Mouse (Mus musculus): Measurements from ENCODE around the gene Cilp2. TPM values are rescaled to one million over a fixed set of nuclear protein-coding genes. Genes with fewer than 3 reads are reported as not detected.

The Cilp2 gene
- polyA plus RNA-seq, 1 experiment from 2014 or later = 0.37 TPM

DNA sequence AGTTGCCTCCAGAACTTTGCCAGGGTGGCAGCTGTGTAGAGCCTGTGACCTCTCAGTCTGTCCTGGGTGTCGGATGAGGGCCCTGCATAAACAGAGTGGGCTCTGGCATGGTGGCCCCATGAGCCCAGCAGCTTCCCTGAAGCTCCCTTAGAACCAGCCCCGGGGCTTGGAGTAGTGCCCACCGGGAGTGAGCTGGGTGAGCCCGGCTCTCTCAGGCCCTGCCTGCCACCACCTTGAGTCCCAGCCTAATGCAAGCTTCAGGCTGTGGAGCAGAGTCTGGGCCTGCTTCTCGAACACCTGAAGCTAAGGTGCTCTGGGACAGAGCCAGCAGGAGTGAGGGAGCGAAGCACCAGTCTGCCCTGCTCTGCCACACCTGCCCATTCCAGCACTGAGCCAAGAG lies 16.6 kb downstream of the Cilp2 start:
- peaks cover 8% of the 10 kb centered on the region; the same call in 1 of the 2 replicates for H3K27me3 ChIP-seq
- 86% methylated on average over 6 of the region's 6 CpGs for WGBS

DNA sequence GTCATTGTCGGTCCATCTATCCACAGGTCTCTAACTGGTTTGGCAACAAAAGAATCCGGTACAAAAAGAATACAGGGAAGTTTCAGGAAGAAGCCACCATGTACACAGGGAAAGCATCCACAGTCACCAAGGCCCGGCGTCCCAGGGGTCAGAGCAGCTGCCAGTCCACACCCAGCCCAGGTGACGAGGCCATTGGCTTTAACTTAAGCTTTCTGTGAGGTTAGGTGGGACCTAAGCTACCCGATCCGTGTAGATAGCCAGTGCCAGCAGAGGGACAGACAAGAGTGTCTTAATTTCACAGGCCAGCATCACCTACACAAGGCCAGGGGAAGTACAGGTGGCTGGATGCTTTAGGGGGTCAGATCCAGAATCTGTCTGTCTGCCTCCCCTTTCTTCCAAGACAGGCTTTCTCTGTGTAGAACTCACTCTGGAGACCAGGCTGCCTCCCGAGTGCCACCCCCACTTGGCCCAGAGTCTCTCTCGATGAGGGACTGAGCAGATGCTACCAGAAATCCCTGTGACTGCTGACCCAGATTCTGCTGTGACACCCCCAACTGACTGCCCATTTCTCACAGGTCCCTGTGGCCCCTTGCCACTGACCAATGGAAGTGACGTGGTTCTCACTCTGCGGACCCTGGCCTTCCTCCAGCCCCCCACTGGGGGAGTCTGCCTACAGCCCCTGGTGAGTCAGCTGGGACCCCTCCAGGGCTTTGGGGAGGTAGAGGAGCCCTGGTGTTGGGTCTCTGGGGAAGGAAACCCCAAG lies 17.3 kb downstream of the Cilp2 start:
- Histone ChIP-seq H3K4me3 (no peak overlapping the region), H3K27ac (no peak overlapping the region), H3K27me3 (0 out of 2 replicates have a peak, but pooled peaks cover 8% of the 10 kb centered on the region), H3K36me3 (no peaks in the 10 kb centered on the region), H3K9ac (no peak overlapping the region), H3K9me3 (replicated peaks) (no peaks in the 10 kb centered on the region), H3K4me2 (no peak overlapping the region), H3K4me1 (replicated peaks) (peaks cover 6% of the 10 kb centered on the region)
- 76% methylated on average over 11 of the region's 11 CpGs for WGBS
- no peak for ATAC-seq (replicated peaks; ENCODE audit: insufficient number of reproducible peaks, insufficient read depth, low FRiP score, low read depth)

More for the DNA sequence above, 16.6 kb downstream of the Cilp2 start:
- no peak overlapping the region for H3K4me2 ChIP-seq
- H3K9ac ChIP-seq = no peak overlapping the region
- H3K4me1 ChIP-seq (replicated peaks) = peaks cover 6% of the 10 kb centered on the region
- no peak overlapping the region for H3K4me3 ChIP-seq
- no peak for ATAC-seq (replicated peaks; ENCODE audit: insufficient number of reproducible peaks, insufficient read depth, low FRiP score, low read depth)
- H3K9me3 ChIP-seq (replicated peaks) = no peaks in the 10 kb centered on the region
- no peaks in the 10 kb centered on the region for H3K36me3 ChIP-seq
- no peak overlapping the region for H3K27ac ChIP-seq

- Histone ChIP-seq H3K27me3 (0 out of 2 replicates have a peak, but pooled peaks cover 5% of the 10 kb centered on the region), H3K4me2 (no peak overlapping the region), H3K4me3 (no peak overlapping the region), H3K9ac (no peak overlapping the region), H3K36me3 (no peaks in the 10 kb centered on the region), H3K27ac (no peak overlapping the region), H3K4me1 (replicated peaks) (peaks cover 6% of the 10 kb centered on the region; the same call in 1 of the 2 replicates), H3K9me3 (replicated peaks) (no peaks in the 10 kb centered on the region)
- WGBS = 58% methylated on average over 5 of the region's 5 CpGs
- ATAC-seq (replicated peaks; ENCODE audit: insufficient number of reproducible peaks, insufficient read depth, low FRiP score, low read depth) = 0 out of 2 replicates have a peak, but pooled peaks have one; percentile 32
Observed at GRCm38 (mm10) chr8:69867696-69868326, 19.7 kb downstream of the Cilp2 start.

DNA sequence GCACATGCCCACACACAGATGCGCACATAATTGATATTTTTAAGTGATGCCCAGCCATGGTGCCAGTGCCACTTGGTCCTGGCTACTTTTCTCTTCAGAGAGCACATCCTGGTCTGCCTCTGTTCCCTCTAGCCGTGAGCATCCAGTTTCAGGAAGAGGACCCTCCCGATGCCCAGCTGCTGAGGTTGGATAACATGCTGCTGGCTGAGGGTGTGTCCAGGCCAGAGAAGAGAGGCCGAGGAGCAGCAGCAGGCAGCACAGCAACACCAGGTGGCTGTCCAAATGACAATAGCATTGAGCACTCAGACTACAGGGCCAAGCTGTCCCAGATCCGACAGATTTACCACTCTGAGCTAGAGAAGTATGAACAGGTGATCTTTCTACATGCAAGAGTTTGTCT lies 23.3 kb downstream of the Cilp2 start:
- no peaks in the 10 kb centered on the region for H3K9me3 ChIP-seq (replicated peaks)
- peaks cover 6% of the 10 kb centered on the region; the same call in 1 of the 2 replicates for H3K4me1 ChIP-seq (replicated peaks)
- WGBS = 64% methylated on average over 5 of the region's 5 CpGs
- no peaks in the 10 kb centered on the region for H3K36me3 ChIP-seq
- H3K4me3 ChIP-seq = no peak overlapping the region
- H3K9ac ChIP-seq = no peak overlapping the region
- H3K27me3 ChIP-seq = no peaks in the 10 kb centered on the region
- ATAC-seq (replicated peaks; ENCODE audit: insufficient number of reproducible peaks, insufficient read depth, low FRiP score, low read depth) = no peak
- H3K4me2 ChIP-seq = no peak overlapping the region
- no peak overlapping the region for H3K27ac ChIP-seq

- Histone ChIP-seq H3K36me3 (no peaks in the 10 kb centered on the region), H3K9me3 (replicated peaks) (no peaks in the 10 kb centered on the region), H3K4me3 (no peak overlapping the region), H3K9ac (no peak overlapping the region), H3K4me1 (replicated peaks) (peaks cover 6% of the 10 kb centered on the region; the same call in 1 of the 2 replicates), H3K27me3 (no peaks in the 10 kb centered on the region), H3K4me2 (no peak overlapping the region), H3K27ac (no peak overlapping the region)
- 73% methylated on average over 5 of the region's 5 CpGs for WGBS
- no peak for ATAC-seq (replicated peaks; ENCODE audit: insufficient number of reproducible peaks, insufficient read depth, low FRiP score, low read depth)
Observed at GRCm38 (mm10) chr8:69863387-69864020, 24.0 kb downstream of the Cilp2 start.

DNA sequence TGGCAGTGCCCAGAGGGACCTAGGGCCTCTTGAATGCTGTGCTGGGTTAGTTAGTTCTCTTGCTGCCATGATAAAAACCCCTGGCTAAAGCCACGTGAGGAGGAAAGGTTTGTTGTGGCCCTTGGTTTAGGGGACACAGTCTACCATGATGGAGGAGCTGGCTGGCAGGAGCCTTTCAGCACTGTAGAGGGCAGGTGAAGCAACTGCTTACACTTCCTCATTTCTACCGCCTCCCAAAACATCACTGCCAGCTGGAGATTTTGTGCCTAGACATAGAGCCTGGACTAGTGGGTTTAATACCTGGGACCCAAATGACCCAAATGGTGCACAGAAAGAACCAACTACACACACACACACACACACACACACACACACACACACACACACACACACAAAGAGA lies 26.2 kb downstream of the Cilp2 start:
- no peak for ATAC-seq (replicated peaks; ENCODE audit: insufficient number of reproducible peaks, insufficient read depth, low FRiP score, low read depth)
- no peak overlapping the region for H3K9ac ChIP-seq
- no peak overlapping the region for H3K27ac ChIP-seq
- H3K27me3 ChIP-seq = no peaks in the 10 kb centered on the region
- no peak overlapping the region for H3K4me2 ChIP-seq
- no peaks in the 10 kb centered on the region for H3K36me3 ChIP-seq
- WGBS = 51% methylated on average over 2 of the region's 2 CpGs
- no peaks in the 10 kb centered on the region for H3K9me3 ChIP-seq (replicated peaks)
- H3K4me1 ChIP-seq (replicated peaks) = no peaks in the 10 kb centered on the region
- H3K4me3 ChIP-seq = no peak overlapping the region

- Histone ChIP-seq H3K9me3 (replicated peaks) (no peaks in the 10 kb centered on the region), H3K4me3 (no peak overlapping the region), H3K36me3 (no peaks in the 10 kb centered on the region), H3K27me3 (no peaks in the 10 kb centered on the region), H3K9ac (no peak overlapping the region), H3K4me2 (no peak overlapping the region), H3K27ac (no peak overlapping the region), H3K4me1 (replicated peaks) (no peaks in the 10 kb centered on the region)
- no peak for ATAC-seq (replicated peaks; ENCODE audit: insufficient number of reproducible peaks, insufficient read depth, low FRiP score, low read depth)
- 66% methylated on average over 4 of the region's 4 CpGs for WGBS
Observed at GRCm38 (mm10) chr8:69860807-69861206, 26.7 kb downstream of the Cilp2 start.

DNA sequence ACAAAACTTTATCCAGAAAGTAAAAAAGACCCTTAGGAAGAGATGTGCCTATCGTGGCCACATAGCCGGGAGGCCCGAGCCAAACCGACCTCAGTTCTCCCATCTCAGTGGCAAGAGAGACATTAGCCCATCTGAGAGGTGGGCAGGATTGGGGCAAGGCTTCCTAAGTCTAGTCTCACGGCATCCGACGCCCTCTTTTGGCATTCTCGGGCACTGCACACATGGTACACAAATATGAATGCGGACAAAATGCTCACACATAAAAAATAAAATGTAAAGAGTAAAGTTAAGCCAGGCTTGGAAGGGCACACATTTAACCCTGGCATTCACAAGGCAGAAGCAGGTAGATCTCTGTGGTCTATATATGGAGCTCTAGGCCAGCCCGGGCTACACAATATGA lies 33.6 kb downstream of the Cilp2 start:
- Histone ChIP-seq H3K9me3 (replicated peaks) (no peaks in the 10 kb centered on the region), H3K9ac (no peak overlapping the region), H3K36me3 (no peaks in the 10 kb centered on the region), H3K4me1 (replicated peaks) (peaks cover 5% of the 10 kb centered on the region), H3K4me3 (no peak overlapping the region), H3K4me2 (no peak overlapping the region), H3K27ac (no peak overlapping the region), H3K27me3 (no peaks in the 10 kb centered on the region)
- ATAC-seq (replicated peaks; ENCODE audit: insufficient number of reproducible peaks, insufficient read depth, low FRiP score, low read depth) = no peak
- 85% methylated on average over 10 of the region's 10 CpGs for WGBS

- Histone ChIP-seq H3K27ac (no peak overlapping the region), H3K9ac (no peak overlapping the region), H3K27me3 (no peaks in the 10 kb centered on the region), H3K9me3 (replicated peaks) (no peaks in the 10 kb centered on the region), H3K4me3 (no peak overlapping the region), H3K36me3 (no peaks in the 10 kb centered on the region), H3K4me2 (no peak overlapping the region), H3K4me1 (replicated peaks) (peaks cover 17% of the 10 kb centered on the region)
- ATAC-seq (replicated peaks; ENCODE audit: insufficient number of reproducible peaks, insufficient read depth, low FRiP score, low read depth) = no peak
- WGBS = 77% methylated on average over 7 of the region's 7 CpGs
Observed at GRCm38 (mm10) chr8:69850926-69851506, 36.5 kb downstream of the Cilp2 start.

GRCm38 (mm10) chr8:69849899-69850298 lies 37.6 kb downstream of the Cilp2 start:
- no peak overlapping the region for H3K9ac ChIP-seq
- H3K27me3 ChIP-seq = no peaks in the 10 kb centered on the region
- no peak overlapping the region for H3K4me2 ChIP-seq
- H3K4me3 ChIP-seq = no peak overlapping the region
- ATAC-seq (replicated peaks; ENCODE audit: insufficient number of reproducible peaks, insufficient read depth, low FRiP score, low read depth) = no peak
- peaks cover 17% of the 10 kb centered on the region for H3K4me1 ChIP-seq (replicated peaks)
- 45% methylated on average over 3 of the region's 3 CpGs for WGBS
- no peaks in the 10 kb centered on the region for H3K9me3 ChIP-seq (replicated peaks)
- no peak overlapping the region for H3K27ac ChIP-seq
- H3K36me3 ChIP-seq = no peaks in the 10 kb centered on the region

GRCm38 (mm10) chr8:69848951-69849350 lies 38.5 kb downstream of the Cilp2 start:
- no peak overlapping the region for H3K4me3 ChIP-seq
- ATAC-seq (replicated peaks; ENCODE audit: insufficient number of reproducible peaks, insufficient read depth, low FRiP score, low read depth) = peak; percentile 80
- H3K27ac ChIP-seq = peak overlapping the region; percentile 41; the same call in 1 of the 2 replicates
- H3K4me1 ChIP-seq (replicated peaks) = peaks cover 17% of the 10 kb centered on the region
- no peaks in the 10 kb centered on the region for H3K9me3 ChIP-seq (replicated peaks)
- H3K36me3 ChIP-seq = no peaks in the 10 kb centered on the region
- H3K9ac ChIP-seq = no peak overlapping the region
- H3K4me2 ChIP-seq = peak overlapping the region; percentile 3; the same call in 1 of the 2 replicates
- H3K27me3 ChIP-seq = no peaks in the 10 kb centered on the region
- 37% methylated on average over 8 of the region's 8 CpGs for WGBS

Measured in heart, embryonic 15.5 days (tissue).